Mouse (Mus musculus) hindbrain, postnatal 0 days (tissue): Measurements from ENCODE around the gene Sh3bp5. TPM values are rescaled to one million over a fixed set of nuclear protein-coding genes. Genes with fewer than 3 reads are reported as not detected.

ENCODE experiments used
- ATAC-seq: fragments of 200-750 bp; cut with Nextera tagmentation; 2 replicates; pipeline ENCODE4 v1.8.0; 2017; ENCODE audit warnings: mild to moderate bottlenecking, moderate TSS enrichment, moderate library complexity
- DNase-seq: peaks from one replicate; pipeline ENCODE4 v3.0.0-alpha.2; 2015; ENCODE audit warnings: low spot score
- H3K27ac ChIP-seq: fragments of 300-500 bp; sonication (generic); 2 replicates; pipeline ENCODE4 v1.5.1; 2014; ENCODE audit warnings: mild to moderate bottlenecking
- H3K27me3 ChIP-seq: fragments of 300-500 bp; sonication (generic); 2 replicates; pipeline ENCODE4 v1.6.1; 2014; ENCODE audit warnings: low read length, mixed read lengths; ENCODE audit not compliant: insufficient read depth
- H3K36me3 ChIP-seq: fragments of 300-500 bp; sonication (generic); 2 replicates; pipeline ENCODE4 v1.6.1; 2014; ENCODE audit warnings: low read length, mixed read lengths; ENCODE audit not compliant: insufficient read depth
- H3K4me1 ChIP-seq: fragments of 300-500 bp; sonication (generic); 2 replicates; pipeline ENCODE4 v1.6.1; 2014; ENCODE audit warnings: antibody characterized with exemption, low read length, mixed read lengths; ENCODE audit not compliant: insufficient read depth
- H3K4me2 ChIP-seq: fragments of 300-500 bp; sonication (generic); 2 replicates; pipeline ENCODE4 v1.6.1; 2014; ENCODE audit warnings: low read depth, mild to moderate bottlenecking, low read length, moderate library complexity, mixed read lengths
- H3K4me3 ChIP-seq: fragments of 300-500 bp; sonication (generic); 2 replicates; pipeline ENCODE4 v1.5.1; 2014; ENCODE audit warnings: low read length
- H3K9ac ChIP-seq: fragments of 300-500 bp; sonication (generic); replicated peaks from 2 replicates; pipeline ENCODE4 v1.6.1; 2014; ENCODE audit warnings: mild to moderate bottlenecking, low read length, moderate library complexity, mixed read lengths
- H3K9me3 ChIP-seq: fragments of 300-500 bp; sonication (generic); 2 replicates; pipeline ENCODE4 v1.6.1; 2016; ENCODE audit warnings: low read length, mixed read lengths
- CTCF ChIP-seq: IDR thresholded peaks from 2 replicates; pipeline ENCODE4 v1.5.1; 2016; ENCODE audit warnings: antibody characterized with exemption, control low read depth, low read depth
- WGBS: fragments of 180-500 bp; shearing (Covaris S2); extraction: QIAGEN DNeasy Blood & Tissue Kit; methylation state at CpG from one replicate; pipeline ENCODE4 v1.1.7; 2014; 5-methylcytosine and 5-hydroxymethylcytosine counted together
- polyA plus RNA-seq: library from polyadenylated mRNA; unstranded; fragments of >200 nt; fragmentation: Nextera tagmentation; extraction: Ambion mirVana; gene quantifications from 2 replicates; pipeline ENCODE4 v1.2.1, GENCODE M21; 2015
- total RNA-seq: library from RNA; depleted of rRNA; stranded (reverse); fragments of >200 nt; gene quantifications from 2 replicates; pipeline ENCODE4 v1.2.3, GENCODE M21; 2014

Sh3bp5 gene
- total and polyA plus RNA-seq, 2 experiments from 2014 or later = 41.6 to 149 TPM

DNA sequence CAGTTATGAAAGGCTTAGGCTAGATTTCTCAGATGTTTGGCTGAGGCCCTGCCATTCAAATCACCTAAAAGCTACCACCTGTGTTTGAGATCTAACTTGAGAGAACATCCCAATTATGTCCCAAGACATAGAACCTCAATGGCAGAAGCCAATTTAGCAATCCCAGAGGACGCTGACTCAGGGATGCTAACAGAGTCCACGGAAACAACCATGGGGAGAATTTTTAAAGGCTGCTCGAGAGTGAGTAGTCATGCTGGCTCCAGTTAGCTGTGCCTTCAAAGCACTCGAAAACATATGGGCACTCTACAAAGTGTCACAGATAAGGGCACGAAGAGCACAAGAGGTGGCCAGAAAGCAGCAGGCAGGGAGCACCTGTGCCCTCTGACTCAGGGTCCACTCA, 43.6 kb downstream of the Sh3bp5 start:
- H3K9me3 ChIP-seq = no peaks in the 10 kb centered on the region
- 75% methylated on average over 5 of the region's 5 CpGs for WGBS
- no peak overlapping the region for H3K27ac ChIP-seq
- DNase-seq (no peak), ATAC-seq (no peak)
- H3K4me1 ChIP-seq = peaks cover 8% of the 10 kb centered on the region; the same call in 1 of the 2 replicates
- no peaks in the 10 kb centered on the region for H3K36me3 ChIP-seq
- no peak overlapping the region for H3K4me3 ChIP-seq
- TF ChIP-seq CTCF = no peak
- no peaks in the 10 kb centered on the region for H3K27me3 ChIP-seq
- H3K9ac ChIP-seq = no peak overlapping the region
- no peak overlapping the region for H3K4me2 ChIP-seq

GRCm38 (mm10) chr14:31389421-31390147, 46.3 kb downstream of the Sh3bp5 start:
- H3K27ac ChIP-seq = no peak overlapping the region
- WGBS = 83% methylated on average over 8 of the region's 8 CpGs

DNA sequence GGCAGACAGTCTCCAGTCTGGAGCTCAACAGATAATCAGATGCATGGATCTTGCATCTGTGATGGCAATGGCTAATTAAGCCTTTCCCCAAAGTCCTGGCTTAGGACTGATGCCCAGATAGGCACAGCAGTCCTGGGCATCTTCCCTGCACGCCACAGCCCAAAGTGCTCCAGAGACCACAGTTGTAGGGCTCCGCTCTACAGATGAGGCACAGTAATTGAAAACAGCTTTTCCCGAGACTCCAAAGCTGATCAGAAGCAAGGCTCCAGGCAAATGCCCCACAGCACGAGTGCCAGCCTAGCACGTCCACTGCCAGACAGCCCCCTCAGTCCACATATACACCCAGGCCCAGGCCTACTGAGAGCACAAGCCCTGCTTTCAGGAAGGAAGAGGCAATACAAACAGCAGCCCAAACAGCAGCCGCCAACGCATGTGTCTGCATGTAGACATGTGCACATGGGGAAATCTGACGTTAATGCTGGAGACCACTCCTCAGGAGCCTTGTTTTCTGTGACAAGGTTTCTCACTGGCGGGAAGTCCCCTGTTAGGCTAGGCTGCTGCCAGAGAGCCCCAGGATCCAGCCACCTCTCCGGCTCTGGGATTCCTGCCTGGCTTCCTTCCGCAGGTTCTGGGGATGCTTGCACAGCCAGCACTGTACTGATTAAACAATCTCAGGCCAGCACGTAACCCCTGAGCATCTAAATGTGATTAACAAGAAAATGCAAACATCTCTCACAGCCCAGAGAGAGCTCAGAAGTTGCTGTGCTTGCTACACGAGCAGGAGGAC, 47.6 kb downstream of the Sh3bp5 start:
- Histone ChIP-seq H3K27me3 (no peaks in the 10 kb centered on the region), H3K36me3 (no peaks in the 10 kb centered on the region), H3K4me1 (peaks cover 16% of the 10 kb centered on the region; the same call in 1 of the 2 replicates), H3K9ac (no peak overlapping the region), H3K4me3 (no peak overlapping the region), H3K9me3 (no peaks in the 10 kb centered on the region), H3K27ac (peak overlapping the region; percentile 8; the same call in 1 of the 2 replicates), H3K4me2 (no peak overlapping the region)
- ATAC-seq = no peak
- WGBS = 61% methylated on average over 13 of the region's 13 CpGs
- DNase-seq = no peak
- TF ChIP-seq CTCF = no peak

More at GRCm38 (mm10) chr14:31389421-31390147, 46.3 kb downstream of the Sh3bp5 start:
- no peak overlapping the region for H3K4me3 ChIP-seq
- H3K4me1 ChIP-seq = peaks cover 13% of the 10 kb centered on the region; the same call in 1 of the 2 replicates
- H3K4me2 ChIP-seq = no peak overlapping the region
- H3K9ac ChIP-seq = no peak overlapping the region
- no peak for ATAC-seq
- H3K27me3 ChIP-seq = no peaks in the 10 kb centered on the region
- TF ChIP-seq CTCF = no peak
- no peak for DNase-seq
- no peaks in the 10 kb centered on the region for H3K36me3 ChIP-seq
- H3K9me3 ChIP-seq = no peaks in the 10 kb centered on the region

GRCm38 (mm10) chr14:31387301-31387981, 48.4 kb downstream of the Sh3bp5 start:
- no peak overlapping the region for H3K9ac ChIP-seq
- no peak overlapping the region for H3K4me2 ChIP-seq
- H3K9me3 ChIP-seq = no peaks in the 10 kb centered on the region
- no peak for DNase-seq
- no peaks in the 10 kb centered on the region for H3K27me3 ChIP-seq
- no peak for TF ChIP-seq CTCF
- WGBS = 54% methylated on average over 11 of the region's 11 CpGs
- peaks cover 16% of the 10 kb centered on the region; the same call in 1 of the 2 replicates for H3K4me1 ChIP-seq
- ATAC-seq = no peak
- no peak overlapping the region for H3K4me3 ChIP-seq
- H3K27ac ChIP-seq = 0 out of 2 replicates have a peak overlapping the region, but pooled peaks have one; percentile 8
- H3K36me3 ChIP-seq = no peaks in the 10 kb centered on the region

GRCm38 (mm10) chr14:31385977-31386697, 49.7 kb downstream of the Sh3bp5 start:
- no peak overlapping the region for H3K4me2 ChIP-seq
- no peak overlapping the region for H3K4me3 ChIP-seq
- no peaks in the 10 kb centered on the region for H3K36me3 ChIP-seq
- peaks cover 16% of the 10 kb centered on the region; the same call in 1 of the 2 replicates for H3K4me1 ChIP-seq
- H3K27ac ChIP-seq = no peak overlapping the region
- no peak overlapping the region for H3K9ac ChIP-seq
- ATAC-seq (peak; percentile 52; the same call in 1 of the 2 replicates), DNase-seq (peak; percentile 88)
- no peaks in the 10 kb centered on the region for H3K27me3 ChIP-seq
- TF ChIP-seq CTCF = peak; percentile 90
- 54% methylated on average over 13 of the region's 13 CpGs for WGBS
- H3K9me3 ChIP-seq = no peaks in the 10 kb centered on the region

GRCm38 (mm10) chr14:31385406-31385805, 50.5 kb downstream of the Sh3bp5 start:
- Histone ChIP-seq H3K9me3 (no peaks in the 10 kb centered on the region), H3K4me1 (peaks cover 16% of the 10 kb centered on the region; the same call in 1 of the 2 replicates), H3K9ac (no peak overlapping the region), H3K4me3 (no peak overlapping the region), H3K27me3 (no peaks in the 10 kb centered on the region), H3K27ac (no peak overlapping the region; the same call in 1 of the 2 replicates), H3K4me2 (no peak overlapping the region), H3K36me3 (no peaks in the 10 kb centered on the region)
- DNase-seq (no peak), ATAC-seq (no peak)
- 93% methylated on average over 5 of the region's 5 CpGs for WGBS
- no peak for TF ChIP-seq CTCF
